Mouse (Mus musculus) heart, postnatal 0 days (tissue): ENCODE results near the gene Fez2. TPM values are rescaled to one million over a fixed set of nuclear protein-coding genes. Genes with fewer than 3 reads are reported as not detected.

Source experiments
- ATAC-seq: fragments of 200-750 bp; cut with Nextera tagmentation; 2 replicates; pipeline ENCODE4 v1.8.0; 2017; ENCODE audit warnings: low read depth, moderate number of reproducible peaks, moderate library complexity; ENCODE audit not compliant: insufficient read depth
- DNase-seq: peaks from one replicate; pipeline ENCODE4 v3.0.0-alpha.2; 2016; ENCODE audit warnings: low spot score
- H3K27ac ChIP-seq: fragments of 300-500 bp; sonication (generic); 2 replicates; pipeline ENCODE4 v1.5.1; 2014; ENCODE audit warnings: low read depth, mild to moderate bottlenecking
- H3K27me3 ChIP-seq: fragments of 300-500 bp; sonication (generic); 2 replicates; pipeline ENCODE4 v1.6.1; 2014; ENCODE audit warnings: low read length, mixed read lengths; ENCODE audit not compliant: control insufficient read depth, insufficient read depth
- H3K36me3 ChIP-seq: fragments of 300-500 bp; sonication (generic); replicated peaks from 2 replicates; pipeline ENCODE4 v1.6.1; 2014; ENCODE audit warnings: low read length, mixed read lengths; ENCODE audit not compliant: control insufficient read depth, insufficient read depth
- H3K4me1 ChIP-seq: fragments of 300-500 bp; sonication (generic); 2 replicates; pipeline ENCODE4 v1.6.1; 2014; ENCODE audit warnings: antibody characterized with exemption; ENCODE audit not compliant: control insufficient read depth, insufficient read depth
- H3K4me2 ChIP-seq: fragments of 300-500 bp; sonication (generic); 2 replicates; pipeline ENCODE4 v1.6.1; 2014; ENCODE audit warnings: low read depth, mild to moderate bottlenecking, low read length, moderate library complexity
- H3K4me3 ChIP-seq: fragments of 300-500 bp; sonication (generic); 2 replicates; pipeline ENCODE4 v1.5.1; 2014; ENCODE audit warnings: low read depth, low read length
- H3K9ac ChIP-seq: fragments of 300-500 bp; sonication (generic); replicated peaks from 2 replicates; pipeline ENCODE4 v1.6.1; 2014; ENCODE audit warnings: low read depth, low read length, mixed read lengths
- H3K9me3 ChIP-seq: fragments of 300-500 bp; sonication (generic); replicated peaks from 2 replicates; pipeline ENCODE4 v1.6.1; 2016; ENCODE audit warnings: low read length; ENCODE audit not compliant: control insufficient read depth
- CTCF ChIP-seq: IDR thresholded peaks from 2 replicates; pipeline ENCODE4 v1.5.1; 2016; ENCODE audit warnings: antibody characterized with exemption, control low read depth, low read depth
- EP300 ChIP-seq: IDR thresholded peaks from 2 replicates; pipeline ENCODE4 v1.6.1; 2016; ENCODE audit warnings: antibody characterized with exemption, low read depth
- WGBS: fragments of 180-500 bp; shearing (Covaris S2); extraction: QIAGEN DNeasy Blood & Tissue Kit; methylation state at CpG from one replicate; pipeline ENCODE4 v1.1.7; 2014; 5-methylcytosine and 5-hydroxymethylcytosine counted together
- polyA plus RNA-seq: library from polyadenylated mRNA; unstranded; fragments of >200 nt; fragmentation: Nextera tagmentation; extraction: Ambion mirVana; gene quantifications from 2 replicates; pipeline ENCODE4 v1.2.1, GENCODE M21; 2015
- total RNA-seq: library from RNA; depleted of rRNA; stranded (reverse); fragments of >200 nt; gene quantifications from 2 replicates; pipeline ENCODE4 v1.2.3, GENCODE M21; 2014; ENCODE audit warnings: low replicate concordance

Gene Fez2
- total and polyA plus RNA-seq, 2 experiments from 2014 or later = 65.6 to 72.3 TPM

- H3K4me1 ChIP-seq = no peaks in the 10 kb centered on the region
- ATAC-seq (no peak), DNase-seq (peak; percentile 60)
- H3K4me2 ChIP-seq = no peak overlapping the region
- H3K27ac ChIP-seq = no peak overlapping the region
- WGBS = 31% methylated on average over 11 of the region's 11 CpGs
- no peaks in the 10 kb centered on the region for H3K27me3 ChIP-seq
- TF ChIP-seq EP300 (no peak), CTCF (peak; percentile 89)
- no peaks in the 10 kb centered on the region for H3K36me3 ChIP-seq
- no peaks in the 10 kb centered on the region for H3K9me3 ChIP-seq
- no peak overlapping the region for H3K9ac ChIP-seq
- H3K4me3 ChIP-seq = no peak overlapping the region
Observed at GRCm38 (mm10) chr17:78455114-78455513, 37.2 kb upstream of the Fez2 start.

- H3K9me3 ChIP-seq = no peaks in the 10 kb centered on the region
- DNase-seq (peak; percentile 29), ATAC-seq (peak; percentile 30; the same call in 1 of the 2 replicates)
- no peaks in the 10 kb centered on the region for H3K4me1 ChIP-seq
- 66% methylated on average over 21 of the region's 21 CpGs for WGBS
- no peaks in the 10 kb centered on the region for H3K27me3 ChIP-seq
- H3K36me3 ChIP-seq = no peaks in the 10 kb centered on the region
- H3K4me2 ChIP-seq = peak overlapping the region; percentile 8
- TF ChIP-seq EP300 (no peak), CTCF (no peak)
- no peak overlapping the region for H3K4me3 ChIP-seq
- no peak overlapping the region for H3K27ac ChIP-seq
- H3K9ac ChIP-seq = no peak overlapping the region
Observed at GRCm38 (mm10) chr17:78454189-78454977, 36.4 kb upstream of the Fez2 start.

- 94% methylated on average over 5 of the region's 5 CpGs for WGBS
- H3K36me3 ChIP-seq = no peaks in the 10 kb centered on the region
- H3K27me3 ChIP-seq = no peaks in the 10 kb centered on the region
- H3K27ac ChIP-seq = no peak overlapping the region
- ATAC-seq (no peak), DNase-seq (no peak)
- H3K4me3 ChIP-seq = no peak overlapping the region
- no peak overlapping the region for H3K9ac ChIP-seq
- TF ChIP-seq CTCF = no peak
- TF ChIP-seq EP300 = no peak
- H3K9me3 ChIP-seq = no peaks in the 10 kb centered on the region
- no peaks in the 10 kb centered on the region for H3K4me1 ChIP-seq
- no peak overlapping the region for H3K4me2 ChIP-seq
Observed at GRCm38 (mm10) chr17:78453529-78453928, 35.6 kb upstream of the Fez2 start.

- Histone ChIP-seq H3K36me3 (no peaks in the 10 kb centered on the region), H3K27me3 (no peaks in the 10 kb centered on the region), H3K4me3 (no peak overlapping the region), H3K9me3 (no peaks in the 10 kb centered on the region), H3K27ac (peak overlapping the region; percentile 14; the same call in 1 of the 2 replicates), H3K4me2 (no peak overlapping the region), H3K9ac (no peak overlapping the region), H3K4me1 (no peaks in the 10 kb centered on the region)
- no peak for TF ChIP-seq CTCF
- no peak for TF ChIP-seq EP300
- WGBS = 80% methylated on average over 6 of the region's 6 CpGs
- DNase-seq (no peak), ATAC-seq (no peak)
Observed at GRCm38 (mm10) chr17:78451886-78452285, 33.9 kb upstream of the Fez2 start.

- 23% methylated on average over 7 of the region's 7 CpGs for WGBS
- ATAC-seq = peak; percentile 86
- H3K9me3 ChIP-seq = no peaks in the 10 kb centered on the region
- DNase-seq = peak; percentile 43
- H3K36me3 ChIP-seq = no peaks in the 10 kb centered on the region
- TF ChIP-seq EP300 (no peak), CTCF (peak; percentile 29)
- H3K9ac ChIP-seq = no peak overlapping the region
- no peak overlapping the region for H3K4me3 ChIP-seq
- peak overlapping the region; percentile 14; the same call in 1 of the 2 replicates for H3K27ac ChIP-seq
- H3K27me3 ChIP-seq = no peaks in the 10 kb centered on the region
- H3K4me1 ChIP-seq = no peaks in the 10 kb centered on the region
- no peak overlapping the region for H3K4me2 ChIP-seq
Observed at GRCm38 (mm10) chr17:78451332-78451793, 33.4 kb upstream of the Fez2 start.
